Comparison of ENCODE assay signal across 17 mouse cellular contexts in genomic region chr11:63230786-63231185, GRCm38 (mm10).
DNase-seq lines count a peak whose midpoint lies in the region; TF ChIP-seq lines count a peak whose summit lies in the region.
"Had no signal": no experiment of that assay in that cellular context is flagged by ENCODE, and none has a peak within 500 bp of the region (broad histone marks: within the 10 kb centered on the region; RNA-seq: fewer than 3 reads in every experiment).

No protein-coding gene starts in this region.

- no peak for TF ChIP-seq POLR2A in CH12.LX (IDR thresholded peaks at IDR 0.05; ENCODE audit: low read depth, low read length)

- peak; percentile 7 for DNase-seq in layer of hippocampus, adult 11-12 months (ENCODE audit: low spot score)
- no peak for DNase-seq in layer of hippocampus, adult 8-10 months (ENCODE audit: low spot score in 2 of 2)
- DNase-seq in A20 (ENCODE audit: low read depth, low spot score) = peak; percentile 45
- peak; percentile 63 for DNase-seq in CH12.LX (ENCODE audit: extremely low read depth)
- no peak for DNase-seq in limb, embryonic 10.5 days (ENCODE audit: low spot score)
- DNase-seq in gastrocnemius, postnatal 25 days = no peak
- no peak for DNase-seq in left cerebral cortex, postnatal 10 days (ENCODE audit: extremely low spot score in 1 of 2, low spot score in 2 of 2)
- DNase-seq: adrenal gland, postnatal 10 days; lung, postnatal 10 days; right cerebral cortex, postnatal 14 days had no signal

- WGBS in limb, embryonic 10.5 days = 92% methylated on average over 6 of the region's 6 CpGs

- no peak for TF ChIP-seq CTCF in CH12.LX (conservative IDR thresholded peaks at IDR 0.05 in 1 of 2, IDR thresholded peaks at IDR 0.05 in 1 of 2; ENCODE audit: low read depth in 2 of 2, low read length in 2 of 2)

- H3K36me3 ChIP-seq in CH12.LX (replicated peaks in 1 of 2; ENCODE audit: control insufficient read depth in 1 of 2, insufficient read depth in 1 of 2, low read length in 1 of 2) = no peaks in the 10 kb centered on the region
- H3K36me3 ChIP-seq in limb, embryonic 10.5 days = no peaks in the 10 kb centered on the region
- H3K36me3 ChIP-seq: forebrain, embryonic 15.5 days; hindbrain, embryonic 13.5 days; limb, embryonic 12.5 days; liver, embryonic 15.5 days; neural tube, embryonic 12.5 days had no signal

- no peak for TF ChIP-seq RAD21 in CH12.LX (IDR thresholded peaks at IDR 0.05; ENCODE audit: low read depth, low read length)

- dilution Hi-C loops in CH12.LX (cut with MboI; ENCODE audit: extremely low pct_ligation_motif_present, extremely low pct_unique_long_range_greater_than_20kb, low sequenced_read_pairs) = no loop called here

- no peak for TF ChIP-seq EP300 in CH12.LX (IDR thresholded peaks at IDR 0.05; ENCODE audit: low read length)

- no peak overlapping the region for H3K4me3 ChIP-seq in CH12.LX (replicated peaks in 1 of 3; ENCODE audit: low read depth in 2 of 3, low read length in 2 of 3, poor library complexity in 1 of 3)
- H3K4me3 ChIP-seq in limb, embryonic 10.5 days = no peak overlapping the region
- H3K4me3 ChIP-seq: erythroblast, embryonic 14.5 days; forebrain, embryonic 15.5 days; hindbrain, embryonic 13.5 days; limb, embryonic 12.5 days; liver, embryonic 15.5 days; neural tube, embryonic 12.5 days had no signal

- no peak overlapping the region for H3K9ac ChIP-seq in CH12.LX (ENCODE audit: insufficient read depth, low read depth)
- H3K9ac ChIP-seq: forebrain, embryonic 15.5 days; hindbrain, embryonic 13.5 days; limb, embryonic 12.5 days; liver, embryonic 15.5 days; neural tube, embryonic 12.5 days had no signal

- intact Hi-C loops in left cerebral cortex, postnatal 10 days (cut with DNase I) = no loop called here

- H3K4me1 ChIP-seq in CH12.LX (ENCODE audit: control insufficient read depth in 1 of 2, insufficient read depth in 2 of 2) = peaks cover 2 to 9% of the 10 kb centered on the region in 2 experiments; a peak in 2 of 4 replicates
- H3K4me1 ChIP-seq in limb, embryonic 10.5 days = peaks cover 47% of the 10 kb centered on the region
- H3K4me1 ChIP-seq: hindbrain, embryonic 13.5 days; liver, embryonic 15.5 days; neural tube, embryonic 12.5 days had no signal

- H3K27me3 ChIP-seq in CH12.LX (replicated peaks) = no peaks in the 10 kb centered on the region
- H3K27me3 ChIP-seq in limb, embryonic 10.5 days (ENCODE audit: low read depth, poor library complexity, severe bottlenecking) = no peaks in the 10 kb centered on the region
- H3K27me3 ChIP-seq: forebrain, embryonic 15.5 days; hindbrain, embryonic 13.5 days; limb, embryonic 12.5 days; liver, embryonic 15.5 days; neural tube, embryonic 12.5 days had no signal

- H3K79me2 ChIP-seq in CH12.LX (replicated peaks; ENCODE audit: control insufficient read depth, extremely low read depth, insufficient read depth, poor library complexity, severe bottlenecking) = no peaks in the 10 kb centered on the region

- in situ Hi-C loops in CH12.LX (cut with MboI; ENCODE audit: low pct_ligation_motif_present, low pct_unique_long_range_greater_than_20kb, low sequenced_read_pairs) = no loop called here

- H3K4me2 ChIP-seq in CH12.LX (ENCODE audit: insufficient read depth, low read depth, poor library complexity, severe bottlenecking) = no peak overlapping the region
- H3K4me2 ChIP-seq: forebrain, embryonic 15.5 days; hindbrain, embryonic 13.5 days; limb, embryonic 12.5 days; liver, embryonic 15.5 days; midbrain, embryonic 11.5 days; neural tube, embryonic 12.5 days had no signal

- no peak overlapping the region for H3K27ac ChIP-seq in CH12.LX (ENCODE audit: insufficient read depth, low read depth)
- 0 out of 2 replicates have a peak overlapping the region, but pooled peaks have one; percentile 14 for H3K27ac ChIP-seq in limb, embryonic 10.5 days
- H3K27ac ChIP-seq: forebrain, embryonic 15.5 days; hindbrain, embryonic 13.5 days; limb, embryonic 12.5 days; liver, embryonic 15.5 days; neural tube, embryonic 12.5 days had no signal

- H3K9me3 ChIP-seq in CH12.LX (replicated peaks; ENCODE audit: low read length) = peaks cover 12% of the 10 kb centered on the region
- H3K9me3 ChIP-seq in limb, embryonic 10.5 days (replicated peaks) = no peaks in the 10 kb centered on the region
- H3K9me3 ChIP-seq: forebrain, embryonic 15.5 days; hindbrain, embryonic 13.5 days; limb, embryonic 12.5 days; liver, embryonic 15.5 days; neural tube, embryonic 12.5 days had no signal

TF ChIP-seq in CH12.LX, 34 proteins besides CTCF, POLR2A, EP300 and RAD21:
- TF ChIP-seq HCFC1 (IDR thresholded peaks at IDR 0.05; ENCODE audit: low read depth, low read length) (no peak), ZMIZ1 (IDR thresholded peaks at IDR 0.05; ENCODE audit: low read depth, low read length) (no peak), BHLHE40 (IDR thresholded peaks at IDR 0.05; ENCODE audit: low read depth, low read length) (no peak), MAZ (IDR thresholded peaks at IDR 0.05; ENCODE audit: low read depth, low read length) (no peak), ELF1 (IDR thresholded peaks at IDR 0.05; ENCODE audit: low read depth, low read length) (no peak), ZKSCAN1 (IDR thresholded peaks at IDR 0.05; ENCODE audit: borderline replicate concordance, low read depth, low read length) (no peak), RCOR1 (conservative IDR thresholded peaks at IDR 0.05; ENCODE audit: low read depth, low read length) (no peak), MYC (IDR thresholded peaks at IDR 0.05; ENCODE audit: low read depth, low read length) (no peak), CHD1 (IDR thresholded peaks at IDR 0.05; ENCODE audit: low read depth, low read length) (no peak), ETS1 (conservative IDR thresholded peaks at IDR 0.05; ENCODE audit: low read depth, low read length) (no peak), MXI1 (IDR thresholded peaks at IDR 0.05; ENCODE audit: low read depth, low read length) (no peak), USF1 (IDR thresholded peaks at IDR 0.05; ENCODE audit: low read depth, low read length) (no peak), UBTF (IDR thresholded peaks at IDR 0.05; ENCODE audit: low read depth, low read length) (no peak)

Comparison
In these comparisons a context has a peak if more than half of its experiments do, and no peak if none do; other contexts are left out.
1. DNase-seq: peak in layer of hippocampus, adult 11-12 months (single experiment), A20 (single experiment) and CH12.LX (single experiment); none in layer of hippocampus, adult 8-10 months (0 of 2), limb, embryonic 10.5 days (single experiment), gastrocnemius, postnatal 25 days (single experiment) and left cerebral cortex, postnatal 10 days (0 of 2).